Mouse (Mus musculus) small intestine, adult 2 months (tissue): ENCODE data around the gene Jund. TPM values are rescaled to one million over a fixed set of nuclear protein-coding genes. Genes with fewer than 3 reads are reported as not detected.

Experiments
- H3K27ac ChIP-seq: fragments of 200-500 bp; 2 replicates; pipeline ENCODE4 v1.5.1; 2012; ENCODE audit warnings: low read depth, low read length, control low read depth, inconsistent platforms; ENCODE audit not compliant: insufficient read depth
- H3K27me3 ChIP-seq: fragments of 200-500 bp; 2 replicates; pipeline ENCODE4 v1.6.1; 2012; ENCODE audit warnings: mild to moderate bottlenecking, moderate library complexity, low read length, inconsistent platforms; ENCODE audit not compliant: control insufficient read depth, insufficient read depth
- H3K36me3 ChIP-seq: fragments of 200-500 bp; 2 replicates; pipeline ENCODE4 v1.6.1; 2012; ENCODE audit warnings: mild to moderate bottlenecking, low read length, control low read depth, inconsistent platforms; ENCODE audit not compliant: control insufficient read depth, insufficient read depth
- H3K4me1 ChIP-seq: fragments of 200-500 bp; 2 replicates; pipeline ENCODE4 v1.6.1; 2012; ENCODE audit warnings: low read length, inconsistent platforms, mixed read lengths; ENCODE audit not compliant: control insufficient read depth, insufficient read depth, insufficient read length
- H3K4me3 ChIP-seq: fragments of 200-500 bp; 2 replicates; pipeline ENCODE4 v1.5.1; 2012; ENCODE audit warnings: low read depth, mild to moderate bottlenecking, control low read depth, inconsistent platforms, low read length, moderate library complexity
- CTCF ChIP-seq: fragments of 200-500 bp; IDR thresholded peaks from 2 replicates; pipeline ENCODE4 v1.5.1; 2012; ENCODE audit warnings: low read depth, mild to moderate bottlenecking, control low read depth, inconsistent platforms, low read length, moderate library complexity, mixed read lengths; ENCODE audit not compliant: insufficient replicate concordance, insufficient read length; ENCODE audit errors: extremely low read depth
- POLR2A ChIP-seq: fragments of 200-500 bp; IDR thresholded peaks from 2 replicates; pipeline ENCODE4 v1.6.1; 2012; ENCODE audit warnings: low read depth, mild to moderate bottlenecking, control low read depth, inconsistent platforms, low read length, moderate library complexity
- WGBS: fragments of 180-500 bp; shearing (Covaris S2); methylation state at CpG from one replicate; pipeline ENCODE4 v1.1.7; 2018; 5-methylcytosine and 5-hydroxymethylcytosine counted together
- polyA plus RNA-seq: library from polyadenylated mRNA; depleted of rRNA; stranded (reverse); fragments of >200 nt; gene quantifications from 2 replicates; pipeline ENCODE4 v1.2.3, GENCODE M21; 2012

Jund gene
- polyA plus RNA-seq, 1 experiment, result 1,098 TPM

DNA sequence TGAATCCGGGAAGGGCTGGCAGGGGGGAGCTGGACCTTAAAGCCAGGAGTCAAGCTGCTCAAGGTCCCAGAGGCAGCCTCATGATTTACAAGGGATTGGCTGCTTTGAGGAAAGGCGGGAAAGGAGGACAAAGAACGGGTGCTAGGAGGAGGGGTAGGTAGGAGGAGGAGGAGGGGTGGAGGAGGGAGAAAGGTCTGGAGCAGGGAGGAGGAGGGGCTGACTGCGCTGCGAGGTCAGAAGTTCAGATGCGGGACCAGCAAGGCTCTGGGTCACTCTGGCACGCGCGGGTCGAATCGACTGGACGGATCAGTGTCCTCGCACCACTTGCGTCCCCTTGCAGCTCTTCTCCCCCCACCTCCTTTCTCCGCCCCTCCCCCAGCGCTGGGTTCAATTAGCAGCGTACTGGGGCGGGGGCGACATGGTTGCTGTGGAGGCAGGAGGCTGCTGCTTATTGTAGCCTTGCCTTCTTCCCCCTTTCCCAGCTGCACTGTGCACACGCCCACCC, 7.0 kb upstream of the Jund start:
- Histone ChIP-seq H3K27me3 (no peaks in the 10 kb centered on the region), H3K36me3 (no peaks in the 10 kb centered on the region), H3K4me3 (peak overlapping the region; percentile 34), H3K27ac (no peak overlapping the region), H3K4me1 (peaks cover 37% of the 10 kb centered on the region)
- WGBS, result 10% methylated on average over 20 of the region's 20 CpGs
- TF ChIP-seq CTCF (no peak), POLR2A (no peak)

DNA sequence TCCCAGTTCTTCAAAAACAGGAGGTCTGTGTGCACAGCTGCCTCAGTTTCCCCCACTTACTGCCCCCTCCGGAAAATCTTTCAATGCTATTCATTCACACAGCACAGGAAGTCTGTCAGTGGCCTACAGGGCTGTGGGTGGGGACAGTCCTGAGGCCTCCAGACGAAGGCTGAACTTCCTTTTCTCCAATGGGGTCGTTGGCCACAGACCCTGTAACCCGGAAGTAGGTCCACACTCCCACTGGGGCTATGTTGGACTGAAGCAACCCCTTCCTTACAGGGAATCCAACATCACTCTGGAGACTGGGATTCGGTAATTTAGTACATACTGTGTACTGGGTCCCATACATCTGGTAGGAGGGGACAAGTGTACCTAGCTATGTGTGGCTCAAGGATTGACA, 5.1 kb upstream of the Jund start:
- Histone ChIP-seq H3K4me3 (no peak overlapping the region), H3K4me1 (peaks cover 45% of the 10 kb centered on the region), H3K36me3 (no peaks in the 10 kb centered on the region), H3K27ac (no peak overlapping the region), H3K27me3 (no peaks in the 10 kb centered on the region)
- TF ChIP-seq POLR2A (no peak), CTCF (no peak)
- 57% methylated on average over 5 of the region's 5 CpGs for WGBS

DNA sequence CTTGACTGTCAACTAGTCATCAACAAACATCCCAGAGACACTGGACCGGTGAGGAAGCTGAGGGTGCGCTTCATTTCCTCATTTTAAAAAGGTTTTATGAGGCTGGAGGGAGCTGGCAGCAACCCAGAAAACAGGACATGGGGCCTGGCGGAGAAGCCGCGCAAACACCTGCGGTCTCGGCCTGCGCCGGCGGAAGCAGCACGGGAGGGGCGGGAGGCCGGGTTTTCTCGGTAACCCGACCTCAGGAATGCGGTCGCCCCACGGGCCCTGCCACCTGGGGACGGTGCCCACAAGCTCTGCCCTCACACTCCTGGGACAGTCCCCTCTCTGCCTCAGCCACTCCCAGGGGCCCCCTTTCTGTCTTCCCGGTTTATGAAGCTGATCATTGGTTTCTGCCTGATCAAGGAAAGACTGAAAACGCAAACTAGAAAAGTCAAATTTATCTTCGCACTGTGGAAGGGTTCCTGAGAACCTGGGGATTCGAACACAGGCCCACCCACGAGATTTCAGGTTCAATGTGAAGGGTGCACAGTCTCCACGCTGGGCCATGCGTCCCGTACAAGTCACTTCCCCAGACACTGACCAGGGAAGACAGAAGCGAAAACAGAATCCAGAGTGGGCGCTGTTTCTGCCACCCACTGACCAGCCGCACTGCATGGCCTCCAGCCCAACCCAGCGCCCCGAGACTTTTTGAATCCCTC, 3.3 kb upstream of the Jund start:
- TF ChIP-seq CTCF (no peak), POLR2A (no peak)
- Histone ChIP-seq H3K36me3 (no peaks in the 10 kb centered on the region), H3K4me1 (peaks cover 45% of the 10 kb centered on the region), H3K27me3 (no peaks in the 10 kb centered on the region), H3K4me3 (no peak overlapping the region), H3K27ac (peak overlapping the region; percentile 89)
- WGBS, result 17% methylated on average over 32 of the region's 32 CpGs

DNA sequence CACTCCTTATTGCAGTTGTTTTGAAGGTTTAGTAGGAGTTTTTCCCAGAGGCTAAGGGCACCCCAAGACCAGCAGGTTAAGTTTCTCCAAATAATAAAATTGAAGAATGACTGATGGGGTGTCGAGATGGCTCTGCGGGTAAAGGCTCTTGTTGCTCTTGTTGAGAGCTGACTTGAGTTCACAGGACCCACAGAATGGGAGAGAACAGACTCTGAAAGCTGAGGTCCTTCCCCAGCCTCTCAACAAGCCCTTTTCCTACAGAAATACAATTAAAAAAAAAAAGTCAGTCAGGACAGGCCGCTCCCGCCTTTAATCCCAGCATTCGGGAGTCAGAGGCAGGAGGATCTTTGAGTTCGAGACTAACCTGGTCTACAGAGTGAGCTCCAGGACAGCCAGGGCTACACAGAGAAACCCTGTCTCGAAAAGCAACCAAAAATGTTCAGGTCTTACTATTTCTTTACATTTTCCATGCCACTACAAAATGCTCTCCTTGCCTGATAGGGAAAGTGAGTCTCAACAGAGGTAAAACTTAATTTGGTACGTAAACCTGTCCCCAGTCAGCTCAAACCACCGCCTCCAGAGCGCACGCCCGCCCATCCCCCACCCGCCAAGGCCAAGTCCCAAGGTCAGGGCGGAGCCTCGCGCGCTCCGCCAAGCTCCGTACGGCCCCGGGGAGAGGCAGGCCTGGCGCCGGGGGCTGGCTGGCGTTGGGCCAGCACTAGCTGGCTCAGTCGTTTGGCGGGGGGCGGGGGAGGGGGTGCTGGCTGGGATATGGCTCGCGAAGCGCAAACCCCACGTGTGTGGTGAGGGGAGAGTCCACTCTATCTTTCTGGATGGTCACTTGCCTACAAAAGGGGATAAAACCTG, 2.5 kb upstream of the Jund start:
- WGBS, result 3% methylated on average over 31 of the region's 31 CpGs
- Histone ChIP-seq H3K4me1 (peaks cover 45% of the 10 kb centered on the region), H3K36me3 (peaks cover 5% of the 10 kb centered on the region), H3K4me3 (peak overlapping the region; percentile 41), H3K27me3 (no peaks in the 10 kb centered on the region), H3K27ac (peak overlapping the region; percentile 89)
- TF ChIP-seq CTCF (no peak), POLR2A (no peak)

DNA sequence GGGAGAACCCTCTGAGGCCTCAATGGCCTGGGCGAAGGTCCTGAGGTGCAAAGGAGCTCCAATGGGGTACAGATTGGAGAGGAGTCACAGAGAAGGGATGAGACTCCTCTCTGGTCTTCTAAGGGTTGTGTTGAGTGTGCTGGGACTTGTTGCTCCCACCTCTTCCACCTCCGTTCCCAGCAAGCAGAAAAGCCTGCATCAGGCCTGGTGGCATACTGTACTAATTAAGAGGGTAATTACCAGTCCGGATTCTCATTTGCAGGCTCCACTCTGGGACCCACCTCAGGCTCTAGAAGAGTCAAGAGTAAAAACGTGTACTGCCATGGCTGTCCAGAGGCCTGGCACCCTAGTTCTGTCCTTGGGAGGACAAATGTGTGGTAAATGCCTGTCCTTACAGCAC, 1.8 kb upstream of the Jund start:
- Histone ChIP-seq H3K4me1 (peaks cover 42% of the 10 kb centered on the region), H3K27ac (peak overlapping the region; percentile 100)
- WGBS, result 36% methylated on average over 4 of the region's 4 CpGs

DNA sequence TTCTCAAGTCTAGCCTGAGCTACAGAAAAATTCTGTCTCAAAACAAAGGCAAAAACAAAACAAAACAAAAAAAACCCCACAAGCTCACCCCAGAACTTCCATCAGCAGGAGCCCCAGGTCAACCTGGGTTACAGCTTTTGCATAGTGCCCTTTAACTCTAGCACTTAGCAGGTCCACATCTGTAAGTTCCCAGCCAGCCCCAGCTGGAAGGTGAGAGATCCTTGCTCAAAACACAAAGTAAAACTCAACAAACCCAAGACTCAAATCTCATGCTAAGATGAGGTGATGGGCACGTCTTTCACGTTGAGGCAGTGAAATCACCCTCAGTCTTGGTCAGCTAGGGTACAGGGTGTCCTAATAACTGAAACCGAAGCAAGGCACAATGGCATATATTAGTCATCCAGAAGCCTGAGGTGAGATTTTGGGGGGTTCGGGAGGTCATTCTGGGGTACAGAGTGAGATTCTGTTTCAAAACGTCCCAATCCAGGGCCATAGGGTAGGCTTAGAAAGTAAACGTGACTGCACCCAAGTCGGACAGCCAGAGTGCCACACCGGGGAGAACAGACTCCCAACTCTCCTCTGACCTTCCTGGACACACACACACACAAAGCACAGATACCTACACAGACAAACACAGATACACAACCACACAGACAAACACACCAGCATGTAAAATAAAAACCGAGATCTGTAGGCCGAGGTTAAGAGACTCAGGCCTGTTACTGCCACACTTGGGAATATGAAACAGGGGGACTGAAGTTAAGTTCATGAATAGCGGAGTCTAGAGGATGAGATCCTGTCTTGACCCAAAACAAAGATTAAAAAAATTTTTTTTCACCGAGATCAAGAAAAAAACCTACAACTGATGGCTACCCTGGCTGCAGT, 1.1 kb upstream of the Jund start:
- WGBS, result 53% methylated on average over 12 of the region's 12 CpGs
- Histone ChIP-seq H3K27ac (peak overlapping the region; percentile 100), H3K4me1 (peaks cover 43% of the 10 kb centered on the region), H3K36me3 (peaks cover 9% of the 10 kb centered on the region), H3K4me3 (peak overlapping the region; percentile 63), H3K27me3 (no peaks in the 10 kb centered on the region)
- TF ChIP-seq CTCF (no peak), POLR2A (no peak)

More for the DNA sequence above, 1.8 kb upstream of the Jund start:
- Histone ChIP-seq H3K4me3 (peak overlapping the region; percentile 41), H3K36me3 (peaks cover 9% of the 10 kb centered on the region), H3K27me3 (no peaks in the 10 kb centered on the region)
- TF ChIP-seq POLR2A, result no peak
- TF ChIP-seq CTCF, result no peak
